Mouse (Mus musculus): ENCODE measurements around the gene Tekt4. TPM values are rescaled to one million over a fixed set of nuclear protein-coding genes. Genes with fewer than 3 reads are reported as not detected.

Tekt4 gene
- 1.1 and 1.3 TPM in 2 replicates for polyA plus RNA-seq (2012; rRNA removed)

- no peak within 1 kb of the TSS for H3K27ac ChIP-seq (ENCODE audit: insufficient read depth, low read length)
- DNase-seq, result no peak
Observed at GRCm38 (mm10) chr17:25454272-25454671, at the start of gene Tekt4. Tekt4 (plus strand) TSS chr17:25454615.

GRCm38 (mm10) chr17:25405224-25405895 lies 49.1 kb upstream of the Tekt4 start:
- WGBS, result 31% methylated on average over 10 of the region's 10 CpGs
- DNase-seq, result no peak
- no peak overlapping the region for H3K4me3 ChIP-seq (replicated peaks; ENCODE audit: insufficient read depth, low read depth, low read length)
- no peaks in the 10 kb centered on the region; the same call in 1 of the 2 replicates for H3K4me1 ChIP-seq (ENCODE audit: control insufficient read depth, insufficient read depth, low read length)
- no peak overlapping the region for H3K27ac ChIP-seq (ENCODE audit: insufficient read depth, low read length)
- H3K27me3 ChIP-seq (ENCODE audit: control insufficient read depth, insufficient read depth, low read length), result no peaks in the 10 kb centered on the region
- TF ChIP-seq POLR2A (IDR thresholded peaks at IDR 0.05; ENCODE audit: borderline replicate concordance, insufficient read depth, low read length) (no peak), CTCF (IDR thresholded peaks at IDR 0.05; ENCODE audit: borderline replicate concordance, insufficient read depth, low read depth, low read length) (no peak)

More at GRCm38 (mm10) chr17:25454272-25454671, at the start of gene Tekt4:
- TF ChIP-seq POLR2A (IDR thresholded peaks at IDR 0.05; ENCODE audit: borderline replicate concordance, insufficient read depth, low read length), result no peak
- no peak for TF ChIP-seq CTCF (IDR thresholded peaks at IDR 0.05; ENCODE audit: borderline replicate concordance, insufficient read depth, low read depth, low read length)
- Histone ChIP-seq H3K4me1 (ENCODE audit: control insufficient read depth, insufficient read depth, low read length) (no peaks in the 10 kb centered on the region), H3K27me3 (ENCODE audit: control insufficient read depth, insufficient read depth, low read length) (no peaks in the 10 kb centered on the region), H3K4me3 (replicated peaks; ENCODE audit: insufficient read depth, low read depth, low read length) (no peak within 1 kb of the TSS)
- 20% methylated on average over 2 of the region's 2 CpGs for WGBS

- no peak overlapping the region for H3K27ac ChIP-seq (ENCODE audit: insufficient read depth, low read length)
- no peak overlapping the region for H3K4me3 ChIP-seq (replicated peaks; ENCODE audit: insufficient read depth, low read depth, low read length)
- TF ChIP-seq POLR2A (IDR thresholded peaks at IDR 0.05; ENCODE audit: borderline replicate concordance, insufficient read depth, low read length) (no peak), CTCF (IDR thresholded peaks at IDR 0.05; ENCODE audit: borderline replicate concordance, insufficient read depth, low read depth, low read length) (no peak)
- WGBS, result 19% methylated on average over 6 of the region's 6 CpGs
- H3K4me1 ChIP-seq (ENCODE audit: control insufficient read depth, insufficient read depth, low read length), result no peaks in the 10 kb centered on the region; the same call in 1 of the 2 replicates
- H3K27me3 ChIP-seq (ENCODE audit: control insufficient read depth, insufficient read depth, low read length), result no peaks in the 10 kb centered on the region
- no peak for DNase-seq
Observed at GRCm38 (mm10) chr17:25406011-25406441, 48.4 kb upstream of the Tekt4 start.

GRCm38 (mm10) chr17:25407352-25407751 lies 47.1 kb upstream of the Tekt4 start:
- TF ChIP-seq POLR2A (IDR thresholded peaks at IDR 0.05; ENCODE audit: borderline replicate concordance, insufficient read depth, low read length) (no peak), CTCF (IDR thresholded peaks at IDR 0.05; ENCODE audit: borderline replicate concordance, insufficient read depth, low read depth, low read length) (no peak)
- H3K27me3 ChIP-seq (ENCODE audit: control insufficient read depth, insufficient read depth, low read length), result no peaks in the 10 kb centered on the region
- no peak overlapping the region for H3K4me3 ChIP-seq (replicated peaks; ENCODE audit: insufficient read depth, low read depth, low read length)
- WGBS, result 78% methylated on average over 4 of the region's 4 CpGs
- DNase-seq, result no peak
- no peaks in the 10 kb centered on the region; the same call in 1 of the 2 replicates for H3K4me1 ChIP-seq (ENCODE audit: control insufficient read depth, insufficient read depth, low read length)
- no peak overlapping the region for H3K27ac ChIP-seq (ENCODE audit: insufficient read depth, low read length)

- H3K4me1 ChIP-seq (ENCODE audit: control insufficient read depth, insufficient read depth, low read length), result no peaks in the 10 kb centered on the region; the same call in 1 of the 2 replicates
- WGBS, result 86% methylated on average over 7 of the region's 7 CpGs
Observed at GRCm38 (mm10) chr17:25408302-25408999, 46.0 kb upstream of the Tekt4 start.

GRCm38 (mm10) chr17:25409621-25410020 lies 44.8 kb upstream of the Tekt4 start:
- DNase-seq, result no peak
- WGBS, result 77% methylated on average over 7 of the region's 7 CpGs
- no peaks in the 10 kb centered on the region for H3K27me3 ChIP-seq (ENCODE audit: control insufficient read depth, insufficient read depth, low read length)
- no peak for TF ChIP-seq CTCF (IDR thresholded peaks at IDR 0.05; ENCODE audit: borderline replicate concordance, insufficient read depth, low read depth, low read length)
- no peak for TF ChIP-seq POLR2A (IDR thresholded peaks at IDR 0.05; ENCODE audit: borderline replicate concordance, insufficient read depth, low read length)
- no peaks in the 10 kb centered on the region; the same call in 1 of the 2 replicates for H3K4me1 ChIP-seq (ENCODE audit: control insufficient read depth, insufficient read depth, low read length)
- H3K4me3 ChIP-seq (replicated peaks; ENCODE audit: insufficient read depth, low read depth, low read length), result no peak overlapping the region
- H3K27ac ChIP-seq (ENCODE audit: insufficient read depth, low read length), result no peak overlapping the region

More at GRCm38 (mm10) chr17:25408302-25408999, 46.0 kb upstream of the Tekt4 start:
- H3K4me3 ChIP-seq (replicated peaks; ENCODE audit: insufficient read depth, low read depth, low read length), result no peak overlapping the region
- no peak for DNase-seq
- no peak for TF ChIP-seq POLR2A (IDR thresholded peaks at IDR 0.05; ENCODE audit: borderline replicate concordance, insufficient read depth, low read length)
- TF ChIP-seq CTCF (IDR thresholded peaks at IDR 0.05; ENCODE audit: borderline replicate concordance, insufficient read depth, low read depth, low read length), result no peak
- no peak overlapping the region for H3K27ac ChIP-seq (ENCODE audit: insufficient read depth, low read length)
- H3K27me3 ChIP-seq (ENCODE audit: control insufficient read depth, insufficient read depth, low read length), result no peaks in the 10 kb centered on the region

- WGBS, result 91% methylated on average over 6 of the region's 6 CpGs
- H3K4me1 ChIP-seq (ENCODE audit: control insufficient read depth, insufficient read depth, low read length), result no peaks in the 10 kb centered on the region; the same call in 1 of the 2 replicates
Observed at GRCm38 (mm10) chr17:25410180-25410579, 44.2 kb upstream of the Tekt4 start.

More at GRCm38 (mm10) chr17:25410180-25410579, 44.2 kb upstream of the Tekt4 start:
- no peak for DNase-seq
- H3K27ac ChIP-seq (ENCODE audit: insufficient read depth, low read length), result no peak overlapping the region
- H3K27me3 ChIP-seq (ENCODE audit: control insufficient read depth, insufficient read depth, low read length), result no peaks in the 10 kb centered on the region
- H3K4me3 ChIP-seq (replicated peaks; ENCODE audit: insufficient read depth, low read depth, low read length), result no peak overlapping the region
- TF ChIP-seq POLR2A (IDR thresholded peaks at IDR 0.05; ENCODE audit: borderline replicate concordance, insufficient read depth, low read length), result no peak
- no peak for TF ChIP-seq CTCF (IDR thresholded peaks at IDR 0.05; ENCODE audit: borderline replicate concordance, insufficient read depth, low read depth, low read length)

All from cerebellum, adult 2 months (tissue).